Mouse (Mus musculus): ENCODE measurements at regions not wholly inside any gene's neighbourhood (a gene's known extent, or its start where the extent isn't known, plus 50 kb on each side); places are given as distances from the start of the nearest gene placed in this dataset.

GRCm38 (mm10) chr12:77739047-77739760, 454.8 kb upstream of the Gm6657 start:
- TF ChIP-seq CTCF (IDR thresholded peaks at IDR 0.05; ENCODE audit: borderline replicate concordance, extremely low read depth, insufficient read depth, insufficient read length) (no peak), POLR2A (IDR thresholded peaks at IDR 0.05; ENCODE audit: borderline replicate concordance, extremely low read depth, insufficient read depth, insufficient read length, poor library complexity, severe bottlenecking) (no peak)
- DNase-seq (ENCODE audit: low read depth): peak; percentile 91

GRCm38 (mm10) chr12:77742716-77743115, 451.3 kb upstream of the Gm6657 start:
- DNase-seq (ENCODE audit: low read depth): peak; percentile 76
- no peak for TF ChIP-seq CTCF (IDR thresholded peaks at IDR 0.05; ENCODE audit: borderline replicate concordance, extremely low read depth, insufficient read depth, insufficient read length)
- TF ChIP-seq POLR2A (IDR thresholded peaks at IDR 0.05; ENCODE audit: borderline replicate concordance, extremely low read depth, insufficient read depth, insufficient read length, poor library complexity, severe bottlenecking): no peak

GRCm38 (mm10) chr12:77749438-77750007, 444.5 kb upstream of the Gm6657 start:
- DNase-seq (ENCODE audit: low read depth): peak; percentile 11
- TF ChIP-seq POLR2A (IDR thresholded peaks at IDR 0.05; ENCODE audit: borderline replicate concordance, extremely low read depth, insufficient read depth, insufficient read length, poor library complexity, severe bottlenecking): no peak
- TF ChIP-seq CTCF (IDR thresholded peaks at IDR 0.05; ENCODE audit: borderline replicate concordance, extremely low read depth, insufficient read depth, insufficient read length): no peak

GRCm38 (mm10) chr12:77752181-77752580, 441.9 kb upstream of the Gm6657 start:
- DNase-seq (ENCODE audit: low read depth): no peak

GRCm38 (mm10) chr12:77756021-77756420, 438.0 kb upstream of the Gm6657 start:
- no peak for TF ChIP-seq POLR2A (IDR thresholded peaks at IDR 0.05; ENCODE audit: borderline replicate concordance, extremely low read depth, insufficient read depth, insufficient read length, poor library complexity, severe bottlenecking)
- no peak for TF ChIP-seq CTCF (IDR thresholded peaks at IDR 0.05; ENCODE audit: borderline replicate concordance, extremely low read depth, insufficient read depth, insufficient read length)
- peak; percentile 54 for DNase-seq (ENCODE audit: low read depth)

More at GRCm38 (mm10) chr12:77752181-77752580, 441.9 kb upstream of the Gm6657 start:
- TF ChIP-seq CTCF (IDR thresholded peaks at IDR 0.05; ENCODE audit: borderline replicate concordance, extremely low read depth, insufficient read depth, insufficient read length): no peak
- no peak for TF ChIP-seq POLR2A (IDR thresholded peaks at IDR 0.05; ENCODE audit: borderline replicate concordance, extremely low read depth, insufficient read depth, insufficient read length, poor library complexity, severe bottlenecking)

GRCm38 (mm10) chr12:77760976-77761375, 433.1 kb upstream of the Gm6657 start:
- no peak for DNase-seq (ENCODE audit: low read depth)

GRCm38 (mm10) chr12:77776011-77776546, 418.0 kb upstream of the Gm6657 start:
- DNase-seq (ENCODE audit: low read depth): peak; percentile 47
- no peak for TF ChIP-seq CTCF (IDR thresholded peaks at IDR 0.05; ENCODE audit: borderline replicate concordance, extremely low read depth, insufficient read depth, insufficient read length)
- no peak for TF ChIP-seq POLR2A (IDR thresholded peaks at IDR 0.05; ENCODE audit: borderline replicate concordance, extremely low read depth, insufficient read depth, insufficient read length, poor library complexity, severe bottlenecking)

More at GRCm38 (mm10) chr12:77760976-77761375, 433.1 kb upstream of the Gm6657 start:
- TF ChIP-seq POLR2A (IDR thresholded peaks at IDR 0.05; ENCODE audit: borderline replicate concordance, extremely low read depth, insufficient read depth, insufficient read length, poor library complexity, severe bottlenecking) (no peak), CTCF (IDR thresholded peaks at IDR 0.05; ENCODE audit: borderline replicate concordance, extremely low read depth, insufficient read depth, insufficient read length) (no peak)

- TF ChIP-seq CTCF (IDR thresholded peaks at IDR 0.05; ENCODE audit: borderline replicate concordance, extremely low read depth, insufficient read depth, insufficient read length): no peak
- no peak for TF ChIP-seq POLR2A (IDR thresholded peaks at IDR 0.05; ENCODE audit: borderline replicate concordance, extremely low read depth, insufficient read depth, insufficient read length, poor library complexity, severe bottlenecking)
- no peak for DNase-seq (ENCODE audit: low read depth)
Measured at GRCm38 (mm10) chr12:77776755-77777154, 417.3 kb upstream of the Gm6657 start.

- peak; percentile 98 for TF ChIP-seq CTCF (IDR thresholded peaks at IDR 0.05; ENCODE audit: borderline replicate concordance, extremely low read depth, insufficient read depth, insufficient read length)
- no peak for TF ChIP-seq POLR2A (IDR thresholded peaks at IDR 0.05; ENCODE audit: borderline replicate concordance, extremely low read depth, insufficient read depth, insufficient read length, poor library complexity, severe bottlenecking)
- DNase-seq (ENCODE audit: low read depth): peak; percentile 87
Measured at GRCm38 (mm10) chr12:77780885-77781698, 412.9 kb upstream of the Gm6657 start.

GRCm38 (mm10) chr12:77783909-77784308, 410.1 kb upstream of the Gm6657 start:
- peak; percentile 76 for DNase-seq (ENCODE audit: low read depth)
- TF ChIP-seq POLR2A (IDR thresholded peaks at IDR 0.05; ENCODE audit: borderline replicate concordance, extremely low read depth, insufficient read depth, insufficient read length, poor library complexity, severe bottlenecking): no peak
- TF ChIP-seq CTCF (IDR thresholded peaks at IDR 0.05; ENCODE audit: borderline replicate concordance, extremely low read depth, insufficient read depth, insufficient read length): no peak

GRCm38 (mm10) chr12:77785647-77786046, 408.4 kb upstream of the Gm6657 start:
- DNase-seq (ENCODE audit: low read depth): no peak
- TF ChIP-seq CTCF (IDR thresholded peaks at IDR 0.05; ENCODE audit: borderline replicate concordance, extremely low read depth, insufficient read depth, insufficient read length) (no peak), POLR2A (IDR thresholded peaks at IDR 0.05; ENCODE audit: borderline replicate concordance, extremely low read depth, insufficient read depth, insufficient read length, poor library complexity, severe bottlenecking) (no peak)
